In genomic region chr4:73042672-73043071, GRCm38 (mm10) we compare ENCODE assay signal across 8 mouse cellular contexts.
DNase-seq lines count a peak whose midpoint lies in the region; ATAC-seq and TF ChIP-seq lines count a peak whose summit lies in the region.
"Had no signal": no experiment of that assay in that cellular context is flagged by ENCODE, and none has a peak within 500 bp of the region (broad histone marks: within the 10 kb centered on the region; RNA-seq: fewer than 3 reads in every experiment).

No protein-coding gene starts in this region.

- no peaks in the 10 kb centered on the region for H3K4me1 ChIP-seq in intestine, postnatal 0 days (replicated peaks; ENCODE audit: control insufficient read depth, insufficient read depth, low read length)
- H3K4me1 ChIP-seq in intestine, embryonic 16.5 days (ENCODE audit: control insufficient read depth, insufficient read depth, low read length): no peaks in the 10 kb centered on the region
- no peaks in the 10 kb centered on the region for H3K4me1 ChIP-seq in ES-E14 (ENCODE audit: control insufficient read depth in 2 of 2, insufficient read depth in 2 of 2, low read length in 2 of 2, poor library complexity in 1 of 2)
- H3K4me1 ChIP-seq: limb, embryonic 12.5 days had no signal

- in situ Hi-C loops in ES-E14 (cut with MboI; ENCODE audit: low sequenced_read_pairs in 2 of 2, unreplicated experiment in 2 of 2): loop anchor here in 1 of 2 experiments (25.0 kb wide), 1 partner anchor 755 kb away; no protein-coding TSS in a partner anchor

- H3K27me3 ChIP-seq in intestine, postnatal 0 days (replicated peaks; ENCODE audit: control insufficient read depth, insufficient read depth, low read length): no peaks in the 10 kb centered on the region
- no peaks in the 10 kb centered on the region for H3K27me3 ChIP-seq in intestine, embryonic 16.5 days (replicated peaks; ENCODE audit: control insufficient read depth, insufficient read depth, low read length)
- H3K27me3 ChIP-seq: limb, embryonic 12.5 days had no signal

- no peak overlapping the region for H3K4me3 ChIP-seq in intestine, postnatal 0 days (ENCODE audit: low read depth, low read length)
- no peak overlapping the region for H3K4me3 ChIP-seq in intestine, embryonic 16.5 days (ENCODE audit: low read length)
- no peak overlapping the region for H3K4me3 ChIP-seq in ES-E14 (ENCODE audit: insufficient read depth in 1 of 2, low read depth in 1 of 2, low read length in 2 of 2, poor library complexity in 1 of 2, severe bottlenecking in 1 of 2)
- no peak overlapping the region for H3K4me3 ChIP-seq in left cerebral cortex, adult 2 months
- H3K4me3 ChIP-seq: limb, embryonic 12.5 days had no signal

- peak; percentile 80 for TF ChIP-seq CTCF in intestine, postnatal 0 days (IDR thresholded peaks at IDR 0.05; ENCODE audit: low read depth)
- TF ChIP-seq CTCF in left cerebral cortex, adult 2 months (IDR thresholded peaks at IDR 0.05): peak; percentile 81

- intact Hi-C loops in left cerebral cortex, adult 2 months (cut with DNase I): loop anchor here (5.0 kb wide), 1 partner anchor 840 kb away; the partner anchor contains the start of gene Tle1

- H3K9ac ChIP-seq in intestine, postnatal 0 days (ENCODE audit: low read depth, low read length): no peak overlapping the region
- no peak overlapping the region for H3K9ac ChIP-seq in intestine, embryonic 16.5 days (ENCODE audit: low read depth, low read length)
- H3K9ac ChIP-seq in ES-E14 (ENCODE audit: insufficient read depth, low read depth, low read length, poor library complexity, severe bottlenecking): no peak overlapping the region
- H3K9ac ChIP-seq: limb, embryonic 12.5 days had no signal

- no peaks in the 10 kb centered on the region for H3K36me3 ChIP-seq in intestine, postnatal 0 days (ENCODE audit: control insufficient read depth, insufficient read depth)
- H3K36me3 ChIP-seq in intestine, embryonic 16.5 days (ENCODE audit: control insufficient read depth, insufficient read depth, low read length): no peaks in the 10 kb centered on the region
- no peaks in the 10 kb centered on the region for H3K36me3 ChIP-seq in ES-E14 (ENCODE audit: control insufficient read depth, insufficient read depth, low read length, poor library complexity, severe bottlenecking)
- H3K36me3 ChIP-seq: limb, embryonic 12.5 days had no signal

- no peak overlapping the region for H3K4me2 ChIP-seq in intestine, postnatal 0 days (replicated peaks; ENCODE audit: low read depth)
- no peak overlapping the region for H3K4me2 ChIP-seq in intestine, embryonic 16.5 days (ENCODE audit: low read depth, low read length)
- H3K4me2 ChIP-seq: limb, embryonic 12.5 days had no signal

- H3K9me3 ChIP-seq in intestine, postnatal 0 days (ENCODE audit: control insufficient read depth): no peaks in the 10 kb centered on the region
- H3K9me3 ChIP-seq in intestine, embryonic 16.5 days (ENCODE audit: control insufficient read depth, low read length): no peaks in the 10 kb centered on the region
- no peaks in the 10 kb centered on the region for H3K9me3 ChIP-seq in ES-E14 (ENCODE audit: control insufficient read depth, insufficient read depth, low read depth, low read length)
- H3K9me3 ChIP-seq: limb, embryonic 12.5 days had no signal

- H3K27ac ChIP-seq in intestine, postnatal 0 days (ENCODE audit: low read depth, low read length): no peak overlapping the region
- no peak overlapping the region for H3K27ac ChIP-seq in intestine, embryonic 16.5 days (ENCODE audit: low read length)
- H3K27ac ChIP-seq in ES-E14 (ENCODE audit: insufficient read depth, low read depth, low read length, poor library complexity, severe bottlenecking): no peak overlapping the region
- no peak overlapping the region for H3K27ac ChIP-seq in left cerebral cortex, adult 2 months
- H3K27ac ChIP-seq: limb, embryonic 12.5 days had no signal

- ATAC-seq in intestine, postnatal 0 days: no peak
- ATAC-seq in intestine, embryonic 16.5 days: no peak

- DNase-seq in 3T3-L1 (ENCODE audit: low read depth, low spot score) (peak; percentile 64), ES-E14 (ENCODE audit: low read depth, low spot score) (peak; percentile 15)
- DNase-seq in left cerebral cortex, adult 2 months (ENCODE audit: extremely low spot score in 1 of 2, low spot score in 2 of 2): peak in 1 of 2 experiments; percentile 8
- no peak for DNase-seq in testis, postnatal 10 days (ENCODE audit: low spot score)
- DNase-seq in heart, postnatal 4 days: no peak

- 20% methylated on average over 2 of the region's 2 CpGs for WGBS in intestine, postnatal 0 days
- WGBS in intestine, embryonic 16.5 days: 18% methylated on average over 2 of the region's 2 CpGs

TF ChIP-seq in ES-E14, 5 proteins besides CTCF, POLR2A, EP300 and RAD21:
- TF ChIP-seq HCFC1 (IDR thresholded peaks at IDR 0.05; ENCODE audit: borderline replicate concordance, insufficient read depth, low read length) (no peak), CHD2 (IDR thresholded peaks at IDR 0.05; ENCODE audit: low read depth, low read length) (no peak), ZC3H11A (IDR thresholded peaks at IDR 0.05; ENCODE audit: borderline replicate concordance, low read depth, low read length) (0 out of 2 replicates have a peak, but pooled peaks have one; percentile 11)

Comparison
In these comparisons a context has a peak if more than half of its experiments do, and no peak if none do; other contexts are left out.
1. DNase-seq: peak in 3T3-L1 (single experiment) and ES-E14 (single experiment); none in testis, postnatal 10 days (single experiment) and heart, postnatal 4 days (single experiment).